Mouse (Mus musculus): ENCODE results near the gene Cisd1. TPM values are rescaled to one million over a fixed set of nuclear protein-coding genes. Genes with fewer than 3 reads are reported as not detected.

The Cisd1 gene
- polyA plus RNA-seq, 1 experiment from 2014 or later = 61.9 TPM

GRCm38 (mm10) chr10:71306190-71306589 lies 38.6 kb downstream of the Cisd1 start:
- Histone ChIP-seq H3K4me2 (ENCODE audit: low read depth, low read length) (peak overlapping the region; percentile 21; the same call in 1 of the 2 replicates), H3K27me3 (ENCODE audit: control insufficient read depth, insufficient read depth, low read depth, low read length) (no peaks in the 10 kb centered on the region), H3K9ac (ENCODE audit: low read depth, low read length) (no peak overlapping the region), H3K4me3 (ENCODE audit: low read depth, low read length) (peak overlapping the region; percentile 16; the same call in 1 of the 2 replicates), H3K27ac (ENCODE audit: low read length) (no peak overlapping the region), H3K36me3 (ENCODE audit: control insufficient read depth, insufficient read depth) (no peaks in the 10 kb centered on the region), H3K9me3 (replicated peaks; ENCODE audit: control insufficient read depth, low read length) (no peaks in the 10 kb centered on the region), H3K4me1 (ENCODE audit: control insufficient read depth, low read depth, low read length) (no peaks in the 10 kb centered on the region)
- ATAC-seq (ENCODE audit: low read depth) = no peak
- 11% methylated on average over 6 of the region's 6 CpGs for WGBS (ENCODE audit: insufficient replicate concordance)

- H3K27me3 ChIP-seq (ENCODE audit: control insufficient read depth, insufficient read depth, low read depth, low read length) = no peaks in the 10 kb centered on the region
- no peak overlapping the region for H3K9ac ChIP-seq (ENCODE audit: low read depth, low read length)
- no peaks in the 10 kb centered on the region for H3K9me3 ChIP-seq (replicated peaks; ENCODE audit: control insufficient read depth, low read length)
- H3K4me2 ChIP-seq (ENCODE audit: low read depth, low read length) = no peak overlapping the region
- H3K36me3 ChIP-seq (ENCODE audit: control insufficient read depth, insufficient read depth) = no peaks in the 10 kb centered on the region
- H3K27ac ChIP-seq (ENCODE audit: low read length) = no peak overlapping the region
- no peaks in the 10 kb centered on the region for H3K4me1 ChIP-seq (ENCODE audit: control insufficient read depth, low read depth, low read length)
- H3K4me3 ChIP-seq (ENCODE audit: low read depth, low read length) = no peak overlapping the region
- ATAC-seq (ENCODE audit: low read depth) = no peak
- 26% methylated on average over 5 of the region's 5 CpGs for WGBS (ENCODE audit: insufficient replicate concordance)
Measured at GRCm38 (mm10) chr10:71302490-71302889, 42.3 kb downstream of the Cisd1 start.

- 46% methylated on average over 16 of the region's 16 CpGs for WGBS (ENCODE audit: insufficient replicate concordance)
- H3K9ac ChIP-seq (ENCODE audit: low read depth, low read length) = no peak overlapping the region
Measured at GRCm38 (mm10) chr10:71300161-71300560, 44.6 kb downstream of the Cisd1 start.

DNA sequence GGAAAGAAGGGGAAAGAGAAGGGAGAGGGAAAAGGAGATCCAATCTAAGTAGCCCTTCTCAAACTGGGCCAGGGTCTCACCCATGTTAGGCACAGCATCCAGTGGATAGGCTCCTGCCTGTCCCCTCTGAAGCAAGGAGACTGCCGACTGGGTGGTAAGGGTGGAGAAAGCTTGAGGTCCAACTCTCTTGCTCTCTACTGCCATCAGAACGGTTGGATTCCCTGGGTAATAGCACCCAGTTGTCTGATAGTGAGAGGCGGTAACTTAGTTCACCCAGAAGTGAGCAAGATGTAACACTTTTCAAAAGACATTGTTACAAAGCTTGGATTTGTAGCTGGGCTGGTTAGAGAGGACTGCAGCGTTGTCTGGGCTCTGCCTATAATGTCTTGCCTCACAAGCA lies 51.5 kb downstream of the Cisd1 start:
- H3K27ac ChIP-seq (ENCODE audit: low read length) = no peak overlapping the region
- H3K4me3 ChIP-seq (ENCODE audit: low read depth, low read length) = no peak overlapping the region
- no peaks in the 10 kb centered on the region for H3K27me3 ChIP-seq (ENCODE audit: control insufficient read depth, insufficient read depth, low read depth, low read length)
- H3K4me1 ChIP-seq (ENCODE audit: control insufficient read depth, low read depth, low read length) = peaks cover 6% of the 10 kb centered on the region
- no peak overlapping the region for H3K4me2 ChIP-seq (ENCODE audit: low read depth, low read length)
- 50% methylated on average over 4 of the region's 4 CpGs for WGBS (ENCODE audit: insufficient replicate concordance)
- H3K9me3 ChIP-seq (replicated peaks; ENCODE audit: control insufficient read depth, low read length) = no peaks in the 10 kb centered on the region
- H3K36me3 ChIP-seq (ENCODE audit: control insufficient read depth, insufficient read depth) = no peaks in the 10 kb centered on the region
- ATAC-seq (ENCODE audit: low read depth) = no peak
- H3K9ac ChIP-seq (ENCODE audit: low read depth, low read length) = no peak overlapping the region

More at GRCm38 (mm10) chr10:71300161-71300560, 44.6 kb downstream of the Cisd1 start:
- Histone ChIP-seq H3K4me2 (ENCODE audit: low read depth, low read length) (no peak overlapping the region), H3K27ac (ENCODE audit: low read length) (no peak overlapping the region), H3K9me3 (replicated peaks; ENCODE audit: control insufficient read depth, low read length) (no peaks in the 10 kb centered on the region), H3K4me1 (ENCODE audit: control insufficient read depth, low read depth, low read length) (no peaks in the 10 kb centered on the region), H3K4me3 (ENCODE audit: low read depth, low read length) (no peak overlapping the region), H3K36me3 (ENCODE audit: control insufficient read depth, insufficient read depth) (no peaks in the 10 kb centered on the region), H3K27me3 (ENCODE audit: control insufficient read depth, insufficient read depth, low read depth, low read length) (no peaks in the 10 kb centered on the region)
- ATAC-seq (ENCODE audit: low read depth) = no peak

DNA sequence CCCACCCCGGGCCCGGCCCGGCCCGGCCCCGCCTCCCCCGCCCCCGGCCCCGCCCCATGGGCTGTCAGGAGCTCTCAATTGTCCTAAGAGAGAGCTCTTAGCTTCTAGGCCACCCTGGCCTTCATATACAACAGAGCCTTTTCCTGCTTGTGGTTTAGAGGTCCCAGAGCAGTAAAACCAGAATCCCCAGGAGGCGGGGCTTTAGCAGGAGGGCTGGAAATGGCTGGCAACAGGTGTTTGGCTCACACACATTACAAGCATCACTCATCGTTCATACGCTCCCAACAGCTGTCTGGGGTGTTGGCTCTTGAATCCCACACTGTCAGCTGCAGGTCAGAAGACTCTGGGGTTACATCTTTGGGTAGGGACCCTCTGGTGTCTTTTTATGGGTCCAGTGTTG lies 52.5 kb downstream of the Cisd1 start:
- 0 out of 2 replicates have a peak, but pooled peaks have one; percentile 51 for ATAC-seq (ENCODE audit: low read depth)
- peaks cover 6% of the 10 kb centered on the region for H3K4me1 ChIP-seq (ENCODE audit: control insufficient read depth, low read depth, low read length)
- H3K36me3 ChIP-seq (ENCODE audit: control insufficient read depth, insufficient read depth) = no peaks in the 10 kb centered on the region
- 16% methylated on average over 5 of the region's 11 CpGs for WGBS (ENCODE audit: insufficient replicate concordance)
- H3K4me3 ChIP-seq (ENCODE audit: low read depth, low read length) = no peak overlapping the region
- H3K9ac ChIP-seq (ENCODE audit: low read depth, low read length) = no peak overlapping the region
- no peaks in the 10 kb centered on the region for H3K27me3 ChIP-seq (ENCODE audit: control insufficient read depth, insufficient read depth, low read depth, low read length)
- H3K9me3 ChIP-seq (replicated peaks; ENCODE audit: control insufficient read depth, low read length) = no peaks in the 10 kb centered on the region
- no peak overlapping the region for H3K4me2 ChIP-seq (ENCODE audit: low read depth, low read length)
- H3K27ac ChIP-seq (ENCODE audit: low read length) = no peak overlapping the region

DNA sequence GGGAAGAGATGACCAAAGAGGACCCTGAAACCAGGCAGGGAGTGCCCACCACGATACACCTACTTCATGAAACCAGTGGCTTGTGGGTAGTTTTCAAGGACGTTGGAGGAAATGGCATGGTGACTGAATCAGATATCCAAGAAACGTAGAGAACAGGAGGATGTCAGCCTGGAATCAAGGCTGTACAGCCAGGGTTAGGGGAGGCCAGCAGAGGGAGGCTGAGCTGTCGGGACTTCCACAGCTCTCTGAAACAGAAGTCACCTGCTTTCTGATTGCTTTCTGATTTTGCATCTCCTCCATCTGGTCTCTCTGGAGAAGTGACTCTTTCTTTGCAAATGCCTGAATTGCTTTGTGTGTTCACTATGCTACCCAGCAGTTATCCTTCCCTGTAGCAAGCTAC lies 53.0 kb downstream of the Cisd1 start:
- Histone ChIP-seq H3K9me3 (replicated peaks; ENCODE audit: control insufficient read depth, low read length) (no peaks in the 10 kb centered on the region), H3K36me3 (ENCODE audit: control insufficient read depth, insufficient read depth) (no peaks in the 10 kb centered on the region), H3K4me3 (ENCODE audit: low read depth, low read length) (no peak overlapping the region), H3K4me1 (ENCODE audit: control insufficient read depth, low read depth, low read length) (peaks cover 6% of the 10 kb centered on the region), H3K9ac (ENCODE audit: low read depth, low read length) (no peak overlapping the region), H3K27ac (ENCODE audit: low read length) (peak overlapping the region; percentile 4; the same call in 1 of the 2 replicates), H3K4me2 (ENCODE audit: low read depth, low read length) (no peak overlapping the region), H3K27me3 (ENCODE audit: control insufficient read depth, insufficient read depth, low read depth, low read length) (no peaks in the 10 kb centered on the region)
- 0 out of 2 replicates have a peak, but pooled peaks have one; percentile 14 for ATAC-seq (ENCODE audit: low read depth)
- WGBS (ENCODE audit: insufficient replicate concordance) = 3% methylated on average over 4 of the region's 4 CpGs

DNA sequence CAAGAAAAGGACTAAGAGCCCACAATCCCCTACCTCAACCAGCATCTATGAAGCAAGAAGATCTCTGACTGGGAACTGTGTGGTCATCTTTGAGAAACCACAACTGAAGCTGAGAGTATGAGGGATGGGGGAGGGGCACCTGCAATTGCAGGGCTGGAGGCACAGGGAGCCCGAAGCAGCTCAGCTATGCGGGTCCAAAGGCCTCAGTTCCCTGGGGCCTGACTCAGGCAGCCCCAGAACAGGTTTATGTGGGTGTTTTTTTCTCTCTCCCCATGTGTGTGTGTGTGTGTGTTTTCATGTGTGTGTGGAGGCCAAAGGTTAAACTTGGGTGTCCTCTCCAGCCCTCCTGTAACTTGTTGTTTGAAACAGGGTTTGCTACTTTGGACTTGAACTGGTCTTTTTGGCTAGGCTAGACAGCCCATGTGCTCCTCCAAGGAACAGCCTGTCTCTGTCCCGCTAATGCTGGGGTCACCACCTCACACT lies 53.5 kb downstream of the Cisd1 start:
- Histone ChIP-seq H3K27ac (ENCODE audit: low read length) (peak overlapping the region; percentile 4; the same call in 1 of the 2 replicates), H3K9ac (ENCODE audit: low read depth, low read length) (no peak overlapping the region), H3K4me3 (ENCODE audit: low read depth, low read length) (no peak overlapping the region), H3K4me1 (ENCODE audit: control insufficient read depth, low read depth, low read length) (peaks cover 6% of the 10 kb centered on the region), H3K36me3 (ENCODE audit: control insufficient read depth, insufficient read depth) (no peaks in the 10 kb centered on the region), H3K9me3 (replicated peaks; ENCODE audit: control insufficient read depth, low read length) (no peaks in the 10 kb centered on the region), H3K27me3 (ENCODE audit: control insufficient read depth, insufficient read depth, low read depth, low read length) (no peaks in the 10 kb centered on the region), H3K4me2 (ENCODE audit: low read depth, low read length) (no peak overlapping the region)
- 7% methylated on average over 3 of the region's 3 CpGs for WGBS (ENCODE audit: insufficient replicate concordance)
- peak; percentile 78 for ATAC-seq (ENCODE audit: low read depth)

GRCm38 (mm10) chr10:71285126-71285580 lies 59.6 kb downstream of the Cisd1 start, which contains the start of gene Ube2d1:
TSS of gene Ube2d1 (minus strand) at chr10:71285262.
- Histone ChIP-seq H3K36me3 (ENCODE audit: control insufficient read depth, insufficient read depth) (no peaks in the 10 kb centered on the region), H3K27me3 (ENCODE audit: control insufficient read depth, insufficient read depth, low read depth, low read length) (no peaks in the 10 kb centered on the region; the same call in 1 of the 2 replicates), H3K9ac (ENCODE audit: low read depth, low read length) (peak within 1 kb of the TSS; percentile 65), H3K27ac (ENCODE audit: low read length) (no peak within 1 kb of the TSS), H3K9me3 (replicated peaks; ENCODE audit: control insufficient read depth, low read length) (no peaks in the 10 kb centered on the region), H3K4me2 (ENCODE audit: low read depth, low read length) (peak within 1 kb of the TSS; percentile 69), H3K4me3 (ENCODE audit: low read depth, low read length) (peak within 1 kb of the TSS; percentile 74), H3K4me1 (ENCODE audit: control insufficient read depth, low read depth, low read length) (no peaks in the 10 kb centered on the region; the same call in 1 of the 2 replicates)
- ATAC-seq (ENCODE audit: low read depth) = peak; percentile 84
- 0% methylated on average over 50 of the region's 50 CpGs for WGBS (ENCODE audit: insufficient replicate concordance)

DNA sequence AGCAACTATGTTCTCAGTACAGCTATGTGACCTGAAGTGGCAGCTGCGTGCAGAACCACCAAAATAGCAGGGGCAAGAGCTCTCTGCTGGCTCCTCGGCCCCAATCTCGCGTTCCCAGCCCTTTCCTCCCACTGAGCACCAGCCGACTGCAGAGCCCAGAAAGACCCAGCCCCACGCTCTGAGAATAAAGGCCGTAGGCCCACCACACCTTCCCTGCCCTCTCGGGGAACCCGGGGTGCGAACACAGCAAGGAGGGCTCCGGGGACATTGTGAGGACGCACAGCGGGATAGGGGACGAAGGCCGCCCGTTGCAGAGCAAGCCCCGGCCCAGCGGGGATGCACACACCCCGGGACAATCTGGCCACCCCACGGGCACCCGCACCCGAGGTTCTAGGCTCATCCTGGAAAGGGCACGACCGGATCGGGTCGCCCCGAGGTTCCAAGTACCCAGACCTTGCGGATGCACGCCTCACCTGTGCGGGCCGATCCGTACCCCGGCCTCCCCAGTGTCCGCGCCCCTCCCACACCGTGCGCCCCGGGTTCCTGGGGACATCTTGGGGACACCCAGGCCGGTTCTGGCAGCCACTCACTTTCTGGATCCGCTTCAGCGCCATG lies 60.1 kb downstream of the Cisd1 start:
- peak overlapping the region; percentile 74 for H3K4me3 ChIP-seq (ENCODE audit: low read depth, low read length)
- WGBS (ENCODE audit: insufficient replicate concordance) = under 1% methylated on average over 41 of the region's 41 CpGs
- no peaks in the 10 kb centered on the region for H3K36me3 ChIP-seq (ENCODE audit: control insufficient read depth, insufficient read depth)
- no peaks in the 10 kb centered on the region for H3K9me3 ChIP-seq (replicated peaks; ENCODE audit: control insufficient read depth, low read length)
- H3K4me1 ChIP-seq (ENCODE audit: control insufficient read depth, low read depth, low read length) = no peaks in the 10 kb centered on the region; the same call in 1 of the 2 replicates
- no peaks in the 10 kb centered on the region; the same call in 1 of the 2 replicates for H3K27me3 ChIP-seq (ENCODE audit: control insufficient read depth, insufficient read depth, low read depth, low read length)
- ATAC-seq (ENCODE audit: low read depth) = peak; percentile 47
- peak overlapping the region; percentile 65 for H3K9ac ChIP-seq (ENCODE audit: low read depth, low read length)
- H3K27ac ChIP-seq (ENCODE audit: low read length) = no peak overlapping the region
- H3K4me2 ChIP-seq (ENCODE audit: low read depth, low read length) = peak overlapping the region; percentile 69

Measured in liver, embryonic 16.5 days (tissue).